Mouse (Mus musculus): ENCODE results near the gene Fam53b. TPM values are rescaled to one million over a fixed set of nuclear protein-coding genes. Genes with fewer than 3 reads are reported as not detected.
"Not testable (repeated sequence)": the region's sequence is repeated elsewhere in the genome, so short reads cannot be mapped to it uniquely, and the experiment has no call there.

Gene Fam53b
- polyA plus RNA-seq, 1 experiment from 2014 or later, result 25.3 TPM

- Histone ChIP-seq H3K9ac (no peak overlapping the region), H3K4me2 (replicated peaks) (no peak overlapping the region), H3K27me3 (no peaks in the 10 kb centered on the region), H3K36me3 (no peaks in the 10 kb centered on the region), H3K27ac (no peak overlapping the region), H3K9me3 (replicated peaks) (no peaks in the 10 kb centered on the region), H3K4me3 (no peak overlapping the region), H3K4me1 (peaks cover 15% of the 10 kb centered on the region)
- ATAC-seq (ENCODE audit: low FRiP score), result no peak
- whole genome bisulfite sequencing, result 97% methylated on average over 3 of the region's 3 CpGs
Observed at GRCm38 (mm10) chr7:132670863-132671165, 142.9 kb downstream of the Fam53b start.

DNA sequence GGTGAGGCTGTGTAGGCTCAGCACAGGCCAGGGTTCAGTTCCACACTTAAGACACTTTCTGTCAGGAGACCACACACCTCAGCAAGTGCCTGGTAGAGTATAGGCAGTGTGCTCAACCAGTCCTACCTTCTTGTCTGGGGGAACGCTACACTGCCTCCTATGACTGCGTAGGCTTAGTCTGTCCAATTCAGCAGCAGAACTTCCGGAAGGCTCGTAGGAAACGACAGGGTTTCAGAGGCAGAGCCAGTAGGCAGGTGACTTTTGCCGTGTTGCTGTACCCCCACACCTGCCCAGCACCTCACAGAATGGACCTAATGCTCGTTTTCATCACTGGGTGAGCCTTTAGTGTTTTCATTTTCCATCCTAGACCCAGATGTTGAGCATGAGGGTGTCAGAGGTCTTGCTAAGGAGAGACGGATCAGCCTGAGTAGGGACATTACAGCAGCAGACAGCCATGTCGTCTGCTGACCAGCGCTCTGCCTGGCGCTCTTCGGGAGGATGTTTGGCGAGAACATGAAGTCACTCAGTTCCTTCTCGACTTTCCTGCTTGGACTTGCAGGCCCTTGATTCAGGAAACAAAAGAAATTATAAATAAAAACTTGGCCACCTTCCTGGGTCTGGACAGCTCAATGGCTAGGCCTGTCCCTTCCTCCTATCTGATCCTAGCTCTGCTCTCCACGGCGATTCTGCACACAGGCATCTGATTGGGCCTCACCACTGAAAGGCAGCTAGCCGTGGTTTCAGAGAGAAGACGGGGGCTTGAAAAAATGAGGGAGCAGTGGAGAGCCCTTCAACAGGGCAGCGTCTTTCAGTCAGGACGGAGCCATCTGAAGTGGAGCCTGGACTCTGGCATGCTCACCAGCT, 143.5 kb downstream of the Fam53b start:
- Histone ChIP-seq H3K9ac (no peak overlapping the region), H3K9me3 (replicated peaks) (no peaks in the 10 kb centered on the region), H3K36me3 (no peaks in the 10 kb centered on the region), H3K4me2 (replicated peaks) (no peak overlapping the region), H3K27ac (no peak overlapping the region), H3K27me3 (no peaks in the 10 kb centered on the region), H3K4me3 (no peak overlapping the region), H3K4me1 (peaks cover 20% of the 10 kb centered on the region)
- ATAC-seq (ENCODE audit: low FRiP score), result no peak
- WGBS, result 87% methylated on average over 20 of the region's 20 CpGs

GRCm38 (mm10) chr7:132668604-132669003, 145.1 kb downstream of the Fam53b start:
- Histone ChIP-seq H3K27me3 (peaks cover 4% of the 10 kb centered on the region; the same call in 1 of the 2 replicates), H3K9me3 (replicated peaks) (no peaks in the 10 kb centered on the region), H3K9ac (no peak overlapping the region), H3K4me2 (replicated peaks) (no peak overlapping the region), H3K27ac (no peak overlapping the region), H3K36me3 (no peaks in the 10 kb centered on the region), H3K4me1 (peaks cover 12% of the 10 kb centered on the region), H3K4me3 (no peak overlapping the region)
- WGBS, result 65% methylated on average over 2 of the region's 2 CpGs
- ATAC-seq (ENCODE audit: low FRiP score), result no peak

- H3K27ac ChIP-seq, result no peak overlapping the region
- H3K36me3 ChIP-seq, result no peaks in the 10 kb centered on the region
- H3K9ac ChIP-seq, result no peak overlapping the region
- H3K27me3 ChIP-seq, result peaks cover 4% of the 10 kb centered on the region; the same call in 1 of the 2 replicates
- H3K4me2 ChIP-seq (replicated peaks), result no peak overlapping the region
- no peaks in the 10 kb centered on the region for H3K9me3 ChIP-seq (replicated peaks)
- ATAC-seq (ENCODE audit: low FRiP score), result no peak
- peaks cover 12% of the 10 kb centered on the region for H3K4me1 ChIP-seq
- WGBS, result 74% methylated on average over 4 of the region's 4 CpGs
- no peak overlapping the region for H3K4me3 ChIP-seq
Observed at GRCm38 (mm10) chr7:132666516-132666915, 147.2 kb downstream of the Fam53b start.

DNA sequence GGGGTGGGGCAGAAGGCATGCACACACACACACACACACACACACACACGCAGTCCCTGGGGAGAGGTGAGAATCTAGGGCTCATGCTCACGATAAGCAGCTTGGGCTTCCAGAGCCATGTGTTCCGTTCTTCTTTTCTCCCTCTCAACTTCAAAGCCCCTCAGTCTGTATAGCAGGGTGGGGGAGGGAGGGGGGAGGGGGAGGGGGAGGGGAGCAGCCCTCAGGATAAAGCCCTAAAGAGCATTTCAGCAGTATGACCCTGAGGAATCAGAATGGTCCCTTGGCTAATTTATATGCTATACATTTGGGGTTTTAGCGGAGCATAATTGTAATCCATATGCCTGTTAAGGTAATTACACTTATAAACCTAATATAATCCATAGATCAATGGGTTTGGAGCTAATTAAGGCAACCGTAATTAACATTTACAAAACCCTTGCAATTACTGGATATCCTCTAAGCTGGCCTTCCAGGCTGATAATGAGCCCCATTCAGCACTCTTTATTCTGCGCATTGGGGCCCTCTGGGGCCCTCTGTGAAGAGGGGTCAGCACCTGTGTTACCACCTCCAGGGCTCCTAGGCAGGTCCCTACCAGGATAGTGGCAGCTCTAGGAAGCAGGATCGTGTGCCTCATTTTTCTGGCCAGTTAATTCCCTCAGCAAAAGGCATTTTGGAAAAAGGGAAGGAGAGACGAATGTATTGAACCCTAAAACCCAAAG, 147.9 kb downstream of the Fam53b start:
- no peak overlapping the region for H3K9ac ChIP-seq

DNA sequence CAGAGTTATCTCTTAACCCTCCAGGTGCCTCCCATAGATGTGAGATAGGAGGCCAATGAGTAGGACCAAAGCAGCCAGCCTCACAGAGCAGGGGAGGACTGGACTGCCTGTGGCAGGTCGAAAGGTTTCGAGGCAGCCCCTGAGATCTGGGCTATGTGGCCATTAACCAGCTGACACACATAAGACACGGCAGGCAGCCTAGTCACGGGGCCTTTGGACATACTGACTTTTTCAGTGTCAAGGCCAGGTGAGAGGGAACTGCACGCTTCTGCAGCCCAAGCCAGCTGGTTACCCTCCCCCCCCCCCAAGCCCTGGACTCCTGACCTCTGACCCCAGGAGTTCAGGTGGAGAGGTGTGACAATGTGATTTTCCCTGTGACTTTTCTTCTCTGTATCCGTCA, 148.9 kb downstream of the Fam53b start:
- no peak for ATAC-seq (ENCODE audit: low FRiP score)
- H3K4me1 ChIP-seq, result peaks cover 12% of the 10 kb centered on the region
- H3K4me2 ChIP-seq (replicated peaks), result no peak overlapping the region
- no peak overlapping the region for H3K4me3 ChIP-seq
- no peak overlapping the region for H3K27ac ChIP-seq
- H3K36me3 ChIP-seq, result no peaks in the 10 kb centered on the region
- H3K9me3 ChIP-seq (replicated peaks), result no peaks in the 10 kb centered on the region
- 74% methylated on average over 6 of the region's 6 CpGs for WGBS
- H3K9ac ChIP-seq, result no peak overlapping the region
- peaks cover 4% of the 10 kb centered on the region; the same call in 1 of the 2 replicates for H3K27me3 ChIP-seq

More for the DNA sequence above, 147.9 kb downstream of the Fam53b start:
- no peak for ATAC-seq (ENCODE audit: low FRiP score)
- no peaks in the 10 kb centered on the region for H3K36me3 ChIP-seq
- 42% methylated on average over 8 of the region's 8 CpGs for WGBS
- H3K4me2 ChIP-seq (replicated peaks), result no peak overlapping the region
- H3K27ac ChIP-seq, result no peak overlapping the region; the same call in 1 of the 2 replicates
- peaks cover 4% of the 10 kb centered on the region; the same call in 1 of the 2 replicates for H3K27me3 ChIP-seq
- H3K9me3 ChIP-seq (replicated peaks), result no peaks in the 10 kb centered on the region
- H3K4me3 ChIP-seq, result no peak overlapping the region
- H3K4me1 ChIP-seq, result peaks cover 12% of the 10 kb centered on the region

GRCm38 (mm10) chr7:132662831-132663230, 150.9 kb downstream of the Fam53b start:
- not testable (repeated sequence) for H3K9ac ChIP-seq; H3K27ac ChIP-seq; H3K27me3 ChIP-seq; H3K9me3 ChIP-seq (replicated peaks); H3K4me2 ChIP-seq (replicated peaks); H3K36me3 ChIP-seq; H3K4me3 ChIP-seq; ATAC-seq (ENCODE audit: low FRiP score)
- peaks cover 20% of the 10 kb centered on the region for H3K4me1 ChIP-seq
- WGBS, result 76% methylated on average over 6 of the region's 6 CpGs

Other genes starting within 250 kb of the Fam53b start
- 121 and 127 TPM in 2 replicates for gene Oat, start 237.5 kb downstream of the Fam53b start, polyA plus RNA-seq (2016; fragmentation: Nextera tagmentation; extraction: Ambion mirVana)
- gene Nkx1-2, start 214.2 kb downstream of the Fam53b start, polyA plus RNA-seq (2016; fragmentation: Nextera tagmentation; extraction: Ambion mirVana), result 2.9 and 6.4 TPM in 2 replicates
- gene Lhpp, start 203.2 kb downstream of the Fam53b start, polyA plus RNA-seq (2016; fragmentation: Nextera tagmentation; extraction: Ambion mirVana), result 17.7 and 17.8 TPM in 2 replicates
- gene Eef1akmt2, start 38.8 kb upstream of the Fam53b start, polyA plus RNA-seq (2016; fragmentation: Nextera tagmentation; extraction: Ambion mirVana), result 75.0 and 87.3 TPM in 2 replicates
- gene Abraxas2, start 45.3 kb upstream of the Fam53b start, polyA plus RNA-seq (2016; fragmentation: Nextera tagmentation; extraction: Ambion mirVana), result 35.8 and 36.2 TPM in 2 replicates
- 20.0 and 23.0 TPM in 2 replicates for gene Zranb1, start 117.3 kb upstream of the Fam53b start, polyA plus RNA-seq (2016; fragmentation: Nextera tagmentation; extraction: Ambion mirVana)